Mouse (Mus musculus) brown adipose tissue, adult 24 weeks (tissue): Measurements from ENCODE around the gene Fam25c. TPM values are rescaled to one million over a fixed set of nuclear protein-coding genes. Genes with fewer than 3 reads are reported as not detected.

ENCODE experiments used
- H3K27ac ChIP-seq: fragments of 200-500 bp; replicated peaks from 2 replicates; pipeline ENCODE4 v1.5.1; 2012; ENCODE audit warnings: low read depth, mild to moderate bottlenecking, low read length
- H3K4me1 ChIP-seq: fragments of 200-500 bp; 2 replicates; pipeline ENCODE4 v1.6.1; 2012; ENCODE audit warnings: low read length, mixed read lengths; ENCODE audit not compliant: control insufficient read depth, insufficient read depth, insufficient read length
- H3K4me3 ChIP-seq: fragments of 200-500 bp; 2 replicates; pipeline ENCODE4 v1.5.1; 2012; ENCODE audit warnings: low read depth, mild to moderate bottlenecking, low read length, moderate library complexity; ENCODE audit not compliant: insufficient read depth
- polyA plus RNA-seq: library from polyadenylated mRNA; stranded (reverse); fragments of >200 nt; gene quantifications from 2 replicates; pipeline ENCODE4 v1.2.4, GENCODE M21; 2012; ENCODE audit not compliant: missing spikeins, insufficient read depth, insufficient read length

The Fam25c gene
- polyA plus RNA-seq, 1 experiment = not detected

DNA sequence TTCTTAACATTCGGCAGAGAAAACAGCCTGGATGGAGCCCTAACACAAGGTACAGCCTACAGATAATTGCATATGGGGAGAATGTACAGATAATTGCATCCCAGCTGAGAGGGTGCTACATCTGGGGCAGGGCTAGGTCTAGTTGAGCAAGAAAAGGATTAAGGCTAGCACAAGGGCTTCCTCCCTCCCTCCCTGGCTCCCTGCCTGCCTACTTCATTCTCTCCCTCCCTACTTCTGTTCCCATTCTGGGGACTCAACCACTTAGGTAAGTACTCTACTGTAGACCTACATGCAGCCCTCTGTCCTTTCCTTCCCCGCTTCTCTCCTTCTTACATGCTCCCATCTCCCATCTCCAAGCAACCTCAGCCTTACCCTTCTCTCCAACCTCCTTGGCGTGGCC is 1.9 kb downstream of the Fam25c start:
- no peaks in the 10 kb centered on the region; the same call in 1 of the 2 replicates for H3K4me1 ChIP-seq
- H3K27ac ChIP-seq = no peak overlapping the region
- no peak overlapping the region for H3K4me3 ChIP-seq

DNA sequence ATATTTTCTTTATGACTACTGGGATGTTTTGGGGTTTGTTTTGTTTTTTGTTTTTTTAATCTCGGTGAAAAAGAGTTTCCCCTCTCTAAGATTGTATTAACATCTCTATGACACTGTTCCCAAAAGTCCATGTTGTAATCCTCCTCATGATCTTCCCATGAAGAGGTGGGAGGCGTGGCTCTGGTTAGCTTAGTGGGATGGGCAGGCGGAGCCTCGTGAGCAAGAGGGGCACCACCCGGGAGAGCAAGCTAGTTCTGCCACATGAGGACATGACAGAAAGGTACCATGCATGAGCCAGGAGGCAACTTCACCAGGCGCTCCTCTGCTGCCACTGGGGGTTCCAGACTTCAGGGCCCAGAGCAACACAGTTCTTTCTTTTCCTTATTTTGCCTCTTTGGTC is 2.7 kb downstream of the Fam25c start:
- Histone ChIP-seq H3K4me1 (no peaks in the 10 kb centered on the region; the same call in 1 of the 2 replicates), H3K4me3 (no peak overlapping the region), H3K27ac (no peak overlapping the region)

DNA sequence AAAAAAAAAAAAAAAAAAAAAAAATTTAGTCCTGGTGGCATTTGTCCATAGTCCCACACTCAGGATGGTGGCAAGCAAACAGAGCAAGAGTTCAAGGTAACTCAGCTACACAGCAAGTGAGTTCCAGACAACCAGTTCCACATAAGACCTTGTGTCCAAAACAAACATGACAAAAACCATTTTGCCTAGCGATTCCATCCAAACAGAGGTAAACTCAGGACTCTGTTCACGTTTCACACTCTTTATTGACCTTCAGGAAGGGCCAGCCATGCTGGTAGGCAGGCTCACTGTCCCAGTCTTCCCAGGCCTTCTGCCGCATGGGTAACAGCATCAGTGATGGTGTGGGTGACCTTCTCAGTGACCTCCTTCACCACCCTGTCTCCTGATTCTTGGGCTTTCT is 3.6 kb downstream of the Fam25c start:
- Histone ChIP-seq H3K4me1 (no peaks in the 10 kb centered on the region; the same call in 1 of the 2 replicates), H3K27ac (no peak overlapping the region), H3K4me3 (no peak overlapping the region)

DNA sequence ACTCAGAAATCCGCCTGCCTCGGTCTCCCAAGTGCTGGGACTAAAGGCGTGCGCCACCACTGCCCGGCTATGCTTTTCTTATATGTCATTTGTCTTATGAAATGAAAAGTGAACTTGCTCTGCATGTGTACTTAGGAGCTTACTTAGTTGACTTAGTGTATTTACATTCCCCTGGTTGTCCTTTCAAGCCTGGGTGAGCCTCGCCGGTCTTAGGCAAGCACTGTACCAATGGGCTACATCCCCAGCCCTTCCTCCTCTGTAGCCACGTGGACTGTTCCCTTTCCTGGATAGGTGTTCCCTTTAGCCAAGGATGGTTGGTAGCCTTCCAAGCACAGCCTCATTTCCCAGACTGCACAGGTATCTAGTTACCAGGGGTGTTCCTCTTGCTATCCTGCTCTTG is 6.2 kb downstream of the Fam25c start:
- H3K4me1 ChIP-seq = no peaks in the 10 kb centered on the region
- H3K4me3 ChIP-seq = no peak overlapping the region
- H3K27ac ChIP-seq = no peak overlapping the region

DNA sequence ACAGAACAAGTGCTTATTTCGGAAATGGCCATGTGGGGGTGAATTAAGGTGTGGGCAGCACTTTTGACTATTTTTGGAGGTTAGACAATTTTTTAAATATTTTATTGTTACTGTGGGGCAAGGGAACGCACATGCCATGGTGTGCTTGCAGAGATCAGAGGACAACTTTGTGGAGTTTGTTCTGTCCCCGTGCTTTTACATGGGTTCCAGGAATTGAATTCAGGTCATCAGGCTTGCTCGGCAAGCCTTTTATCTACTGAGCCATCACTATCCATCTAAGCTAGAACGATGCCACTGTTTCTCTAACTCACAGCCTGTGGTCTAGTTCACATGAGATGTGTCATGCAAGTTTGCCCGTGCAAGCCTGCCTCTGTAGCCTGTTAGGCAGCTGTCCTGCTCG is 6.9 kb downstream of the Fam25c start:
- no peak overlapping the region for H3K4me3 ChIP-seq
- H3K4me1 ChIP-seq = no peaks in the 10 kb centered on the region
- H3K27ac ChIP-seq = no peak overlapping the region

DNA sequence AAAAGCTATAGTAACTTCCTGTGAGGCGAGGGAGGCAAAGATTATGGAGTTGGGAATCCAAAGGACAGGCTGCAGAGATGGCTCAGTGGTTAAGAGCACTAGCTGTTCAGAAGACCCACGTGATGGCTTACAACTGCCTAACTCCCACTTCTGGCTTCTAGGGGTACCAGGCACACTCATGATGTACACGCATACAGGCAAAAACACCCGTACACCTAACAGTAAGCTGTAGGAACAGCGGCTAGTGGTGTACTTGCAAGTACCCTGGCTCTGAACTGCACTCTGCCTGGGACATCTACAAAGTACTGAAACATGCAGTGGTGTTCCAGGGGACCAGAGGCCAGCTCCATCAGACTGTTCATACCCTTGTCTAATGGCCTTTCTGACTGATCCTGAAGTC is 8.1 kb downstream of the Fam25c start:
- no peaks in the 10 kb centered on the region for H3K4me1 ChIP-seq
- no peak overlapping the region for H3K4me3 ChIP-seq
- no peak overlapping the region for H3K27ac ChIP-seq

DNA sequence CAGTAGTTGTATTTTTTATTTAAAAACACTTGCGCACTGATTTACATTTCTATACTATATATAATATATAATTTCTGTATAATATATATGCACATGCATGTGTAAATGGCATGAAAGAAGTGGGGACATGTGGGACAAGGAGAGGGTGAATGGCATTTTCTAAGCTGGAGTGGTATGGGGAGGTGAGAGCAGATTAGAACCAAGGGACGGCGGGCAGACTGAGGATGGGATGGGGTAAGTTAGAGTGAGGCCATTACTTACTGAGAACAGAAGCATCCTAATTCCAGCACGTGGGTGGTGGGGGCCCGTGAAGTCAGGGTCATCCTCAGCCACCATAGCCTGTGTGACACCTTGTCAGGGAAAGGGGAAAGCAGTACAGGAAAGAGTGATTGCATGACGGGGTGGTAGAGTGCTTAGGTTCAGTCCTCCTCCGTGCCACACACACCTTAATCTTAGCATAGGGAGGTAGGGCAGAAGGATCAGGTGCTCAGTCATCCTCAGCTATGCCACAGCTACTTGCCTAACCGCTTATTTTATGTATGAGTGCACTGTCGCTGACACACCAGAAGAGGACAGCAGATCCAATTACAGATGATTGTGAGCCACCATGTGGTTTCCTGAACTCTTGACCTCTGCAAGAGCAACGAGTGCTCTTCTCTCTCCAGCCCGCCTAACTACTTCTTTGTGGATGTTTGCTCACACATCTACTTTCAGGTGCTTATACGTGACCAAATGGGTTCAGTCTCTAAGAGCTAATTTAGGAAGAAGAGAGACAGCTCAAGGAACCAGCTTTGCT is 9.3 kb downstream of the Fam25c start:
- Histone ChIP-seq H3K27ac (no peak overlapping the region), H3K4me1 (no peaks in the 10 kb centered on the region), H3K4me3 (no peak overlapping the region)

DNA sequence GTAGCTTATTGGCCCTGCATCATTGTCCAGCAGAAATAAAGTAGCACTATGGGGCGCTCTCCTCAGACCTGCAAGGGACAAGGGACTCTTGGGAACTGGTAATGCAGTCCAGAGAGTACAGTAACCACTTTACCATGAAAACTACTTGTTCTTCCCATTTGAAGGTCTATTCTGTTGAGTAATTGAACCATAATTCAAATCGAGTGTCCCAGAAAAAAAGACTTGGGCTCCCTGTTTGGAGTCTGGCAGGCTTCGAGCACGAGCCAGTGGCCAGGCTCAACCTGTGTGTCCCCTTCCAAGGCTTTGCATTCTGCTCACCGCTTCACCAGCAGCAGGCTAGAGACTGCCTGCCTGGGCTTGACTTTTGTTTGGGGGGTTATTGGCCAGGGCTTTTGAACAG is 10.9 kb downstream of the Fam25c start:
- Histone ChIP-seq H3K4me1 (no peaks in the 10 kb centered on the region), H3K4me3 (no peak overlapping the region), H3K27ac (no peak overlapping the region)

DNA sequence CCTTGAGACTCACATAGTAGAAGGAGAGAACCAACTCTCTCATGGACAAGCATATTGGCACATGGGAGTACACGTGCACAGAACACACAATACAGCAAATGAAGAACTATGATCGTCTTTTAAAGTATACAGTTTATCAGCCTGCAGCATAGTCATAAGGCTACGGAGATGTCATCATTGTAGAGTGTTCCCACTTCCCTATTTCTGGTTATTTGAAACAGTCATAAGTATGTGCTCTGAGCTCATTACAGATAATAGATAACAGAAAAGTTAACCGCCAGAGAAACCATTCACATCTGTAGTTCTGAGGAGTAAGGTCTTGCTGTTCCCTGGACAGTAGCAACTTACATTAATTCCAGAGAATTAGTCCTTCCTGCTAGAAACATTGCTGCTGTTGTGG is 12.2 kb downstream of the Fam25c start:
- Histone ChIP-seq H3K4me3 (no peak overlapping the region), H3K27ac (no peak overlapping the region), H3K4me1 (no peaks in the 10 kb centered on the region)

DNA sequence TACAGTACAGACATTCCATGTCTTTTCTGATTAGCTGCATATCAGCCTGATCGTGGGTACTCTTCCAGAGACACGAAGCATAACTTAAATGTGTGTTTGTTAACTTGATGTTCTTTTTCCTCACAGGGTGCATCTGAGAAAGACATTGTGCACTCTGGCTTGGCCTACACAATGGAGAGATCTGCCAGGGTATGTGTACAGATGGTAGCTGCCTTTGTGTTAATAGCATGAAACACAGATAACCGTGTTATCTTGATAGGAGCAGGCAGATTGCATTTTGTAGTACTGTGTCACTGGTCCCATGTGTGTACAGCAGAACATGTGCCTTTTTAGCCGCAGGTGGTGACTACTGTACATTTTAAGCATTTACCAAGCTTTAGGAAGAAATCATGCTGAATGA is 13.2 kb downstream of the Fam25c start:
- no peak overlapping the region for H3K27ac ChIP-seq
- H3K4me3 ChIP-seq = no peak overlapping the region
- H3K4me1 ChIP-seq = no peaks in the 10 kb centered on the region

DNA sequence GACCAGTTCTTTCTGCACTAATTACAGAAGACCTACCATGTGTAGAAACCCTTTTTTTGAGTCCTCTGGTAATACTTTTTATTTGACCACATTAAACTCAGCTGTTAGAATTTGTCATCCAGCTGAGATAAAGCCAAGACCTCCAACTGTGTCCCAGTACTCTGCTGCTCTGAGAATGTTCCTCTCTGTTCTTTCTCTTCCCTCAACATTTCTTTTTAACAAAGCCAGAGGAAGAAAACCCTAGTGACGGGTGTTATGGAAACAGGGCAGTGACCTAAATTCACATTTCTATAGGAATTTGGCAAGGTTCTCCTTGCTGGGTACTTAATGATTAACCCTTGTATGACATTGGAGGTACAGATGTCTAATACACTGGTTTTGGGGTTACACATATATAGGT is 15.8 kb downstream of the Fam25c start:
- Histone ChIP-seq H3K27ac (no peak overlapping the region), H3K4me3 (no peak overlapping the region), H3K4me1 (no peaks in the 10 kb centered on the region)

DNA sequence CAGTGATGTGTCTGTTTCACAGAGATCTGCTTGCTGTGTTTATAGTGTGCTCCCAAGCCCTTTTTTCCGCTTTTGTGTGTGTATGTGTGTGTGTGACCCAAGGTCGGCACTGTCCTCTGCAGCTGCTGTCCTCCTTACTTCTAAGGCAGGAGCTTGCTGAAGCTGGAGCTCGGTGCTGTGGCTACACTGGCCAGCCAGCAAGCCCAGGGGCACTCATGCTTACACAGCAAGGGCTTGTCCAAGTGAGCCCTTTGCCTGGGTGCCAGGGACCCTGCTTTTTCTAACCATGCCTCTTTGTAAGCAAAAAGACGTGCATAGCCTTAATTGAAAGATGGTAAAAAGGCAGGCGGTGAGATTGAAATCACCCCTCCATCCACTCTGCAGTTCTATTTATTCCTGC is 22.8 kb downstream of the Fam25c start:
- H3K4me3 ChIP-seq = no peak overlapping the region
- H3K4me1 ChIP-seq = no peaks in the 10 kb centered on the region
- H3K27ac ChIP-seq = no peak overlapping the region

DNA sequence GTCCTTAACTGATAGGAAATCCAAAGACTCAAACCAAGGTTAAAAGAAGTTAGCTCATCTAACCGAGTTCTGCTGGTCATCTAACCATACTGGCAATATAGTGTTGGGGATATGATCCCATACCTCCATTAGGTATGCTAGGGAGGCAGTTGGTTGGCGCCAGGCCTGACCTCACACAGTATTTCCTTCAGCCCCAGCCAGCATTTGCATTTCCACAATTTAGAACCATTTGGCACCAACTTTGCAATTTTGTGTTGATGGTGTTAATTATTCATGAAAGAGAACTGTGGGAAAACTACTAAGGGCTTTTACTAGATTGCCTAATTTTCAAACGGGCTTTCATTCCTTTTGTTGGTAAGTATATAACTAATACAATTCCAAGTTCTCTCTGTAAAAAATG is 23.3 kb downstream of the Fam25c start:
- Histone ChIP-seq H3K4me3 (no peak overlapping the region), H3K4me1 (no peaks in the 10 kb centered on the region), H3K27ac (no peak overlapping the region)

DNA sequence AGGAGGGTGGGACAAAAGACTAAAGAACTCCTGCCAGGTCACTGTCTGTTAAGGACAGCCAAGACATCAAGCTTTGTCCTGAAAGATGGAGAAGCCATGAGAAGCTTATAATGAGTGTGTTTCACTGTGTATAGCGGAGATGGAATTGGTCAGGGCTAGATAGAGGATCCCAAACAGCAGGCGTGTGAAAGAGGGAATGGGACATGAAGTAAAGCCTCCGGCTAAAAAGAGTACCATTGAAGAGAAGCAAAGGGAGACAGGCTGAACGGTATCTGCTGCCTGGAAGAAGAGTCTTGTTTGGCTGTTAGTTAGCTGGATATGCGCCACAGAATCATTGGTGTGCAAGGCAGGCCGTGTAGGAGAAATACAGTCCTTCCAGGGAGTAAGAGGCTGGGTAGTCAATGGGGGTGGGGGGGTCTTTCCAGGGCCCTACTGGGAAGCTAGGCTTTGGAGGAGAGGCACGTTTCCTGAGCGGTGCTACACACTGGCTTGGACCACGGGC is 24.5 kb downstream of the Fam25c start:
- Histone ChIP-seq H3K27ac (no peak overlapping the region), H3K4me1 (no peaks in the 10 kb centered on the region), H3K4me3 (no peak overlapping the region)

DNA sequence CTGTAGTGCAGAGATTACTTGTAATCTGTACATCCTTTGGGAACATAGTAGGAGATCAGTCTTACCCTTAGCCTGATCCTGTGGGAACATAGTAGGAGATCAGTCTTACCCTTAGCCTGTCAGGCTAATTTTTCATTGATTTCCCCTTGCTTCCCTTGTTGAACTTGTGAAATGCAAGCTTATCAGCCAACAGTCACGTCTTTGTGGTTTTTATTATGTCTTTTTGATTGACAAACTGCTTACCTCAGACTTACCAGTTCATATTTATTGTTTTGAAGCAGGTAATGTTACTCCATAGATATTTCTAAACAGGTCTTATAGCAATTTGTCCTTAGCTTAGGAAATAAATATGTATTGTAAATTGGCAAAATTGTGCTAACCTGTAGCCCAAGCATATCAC is 27.6 kb downstream of the Fam25c start:
- H3K4me1 ChIP-seq = no peaks in the 10 kb centered on the region
- no peak overlapping the region for H3K4me3 ChIP-seq
- no peak overlapping the region for H3K27ac ChIP-seq

DNA sequence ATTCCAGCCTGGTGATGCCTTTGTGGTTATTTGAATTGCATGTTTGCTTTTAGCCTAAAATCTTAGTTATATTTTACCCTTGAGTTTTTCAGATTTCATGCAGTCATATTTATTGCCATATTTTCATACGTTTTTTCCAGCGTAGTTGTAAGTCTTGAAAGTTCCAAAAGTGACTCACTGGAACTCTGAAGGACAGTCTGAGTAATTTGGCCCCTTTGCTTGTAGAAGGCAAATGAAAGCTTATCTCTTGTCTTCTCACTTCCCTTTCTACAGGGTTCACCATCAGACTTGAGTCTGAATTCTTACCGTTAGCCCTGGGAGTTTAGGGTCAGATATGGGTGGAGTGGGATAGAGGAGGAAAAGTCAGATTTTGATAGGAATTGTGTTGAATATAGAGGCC is 28.6 kb downstream of the Fam25c start:
- H3K4me1 ChIP-seq = no peaks in the 10 kb centered on the region
- no peak overlapping the region for H3K27ac ChIP-seq
- H3K4me3 ChIP-seq = no peak overlapping the region
